Mouse (Mus musculus) heart, embryonic 14.5 days (tissue): ENCODE data around the gene Fkbp6. TPM values are rescaled to one million over a fixed set of nuclear protein-coding genes. Genes with fewer than 3 reads are reported as not detected.

Source experiments
- ATAC-seq: fragments of 200-750 bp; cut with Nextera tagmentation; 2 replicates; pipeline ENCODE4 v1.8.0; 2017; ENCODE audit warnings: low read depth, moderate TSS enrichment; ENCODE audit not compliant: insufficient number of reproducible peaks, insufficient read depth, low FRiP score
- H3K27ac ChIP-seq, 2 experiments: fragments of 200-500 bp in 1 of 2; fragments of 300-500 bp in 1 of 2; sonication (generic) in 1 of 2; replicated peaks in 1 of 2; 2 replicates each; pipeline ENCODE4 v1.5.1; 2012 to 2014; ENCODE audit warnings: low read depth in 2 of 2, low read length in 2 of 2, control low read depth in 1 of 2, mild to moderate bottlenecking in 1 of 2, mixed read lengths in 1 of 2; ENCODE audit not compliant: control insufficient read depth in 1 of 2, insufficient read depth in 1 of 2
- H3K27me3 ChIP-seq: fragments of 300-500 bp; sonication (generic); 2 replicates; pipeline ENCODE4 v1.6.1; 2014; ENCODE audit warnings: mild to moderate bottlenecking, low read length, control low read depth; ENCODE audit not compliant: control insufficient read depth, insufficient read depth
- H3K36me3 ChIP-seq: fragments of 300-500 bp; sonication (generic); 2 replicates; pipeline ENCODE4 v1.6.1; 2014; ENCODE audit warnings: mild to moderate bottlenecking, control low read depth, low read length, mixed read lengths; ENCODE audit not compliant: control insufficient read depth, insufficient read depth
- H3K4me1 ChIP-seq, 2 experiments: fragments of 200-500 bp in 1 of 2; fragments of 300-500 bp in 1 of 2; sonication (generic) in 1 of 2; 2 replicates each; pipeline ENCODE4 v1.6.1; 2012 to 2014; ENCODE audit warnings: low read length in 2 of 2, control low read depth in 1 of 2, mixed read lengths in 1 of 2; ENCODE audit not compliant: control insufficient read depth in 2 of 2, insufficient read depth in 2 of 2
- H3K4me2 ChIP-seq: fragments of 300-500 bp; sonication (generic); 2 replicates; pipeline ENCODE4 v1.6.1; 2014; ENCODE audit warnings: mild to moderate bottlenecking, low read length
- H3K4me3 ChIP-seq, 2 experiments: fragments of 200-500 bp in 1 of 2; fragments of 300-500 bp in 1 of 2; sonication (generic) in 1 of 2; 2 replicates each; pipeline ENCODE4 v1.5.1; 2012 to 2014; ENCODE audit warnings: low read length in 2 of 2, mild to moderate bottlenecking in 2 of 2, control low read depth in 1 of 2, low read depth in 1 of 2, moderate library complexity in 1 of 2; ENCODE audit not compliant: control insufficient read depth in 1 of 2, insufficient read depth in 1 of 2
- H3K9ac ChIP-seq: fragments of 300-500 bp; sonication (generic); 2 replicates; pipeline ENCODE4 v1.6.1; 2014; ENCODE audit warnings: mild to moderate bottlenecking, low read length
- H3K9me3 ChIP-seq: fragments of 300-500 bp; sonication (generic); 2 replicates; pipeline ENCODE4 v1.6.1; 2016; ENCODE audit warnings: low read length, control low read depth; ENCODE audit not compliant: control insufficient read depth
- WGBS: fragments of 180-500 bp; shearing (Covaris S2); extraction: QIAGEN DNeasy Blood & Tissue Kit; methylation state at CpG from one replicate; pipeline ENCODE4 v1.1.7; 2014; 5-methylcytosine and 5-hydroxymethylcytosine counted together
- polyA plus RNA-seq: library from polyadenylated mRNA; unstranded; fragments of >200 nt; fragmentation: Nextera tagmentation; extraction: Ambion mirVana; gene quantifications from 2 replicates; pipeline ENCODE4 v1.2.1, GENCODE M21; 2014

Gene Fkbp6
- polyA plus RNA-seq, 1 experiment from 2014 or later = not detected

DNA sequence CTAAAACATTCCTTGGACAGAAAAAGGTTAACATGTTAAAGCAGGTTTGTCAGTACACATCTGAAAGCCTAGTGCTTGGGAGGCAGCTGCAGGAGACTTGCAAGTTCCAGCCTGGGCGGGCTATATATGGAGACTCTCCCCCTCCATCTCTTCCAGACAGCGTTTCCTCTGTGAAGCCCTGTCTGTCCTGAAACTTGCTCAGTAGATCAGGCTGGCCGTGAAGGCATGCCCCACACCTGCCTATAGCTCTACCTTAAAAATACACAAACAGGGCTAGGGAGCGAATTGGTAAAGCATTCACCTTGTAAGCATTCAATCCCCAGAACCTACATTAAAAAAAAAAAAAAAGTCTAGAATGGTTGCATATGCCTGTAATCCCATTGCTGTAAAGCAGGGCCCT, 20.4 kb downstream of the Fkbp6 start:
- 54% methylated on average over 4 of the region's 4 CpGs for WGBS
- Histone ChIP-seq H3K9me3 (no peaks in the 10 kb centered on the region), H3K4me2 (no peak overlapping the region), H3K27me3 (no peaks in the 10 kb centered on the region), H3K4me1 (peaks cover 0 to 5% of the 10 kb centered on the region in 2 experiments; a peak in 1 of 4 replicates), H3K27ac (no peak overlapping the region), H3K9ac (no peak overlapping the region), H3K4me3 (no peak overlapping the region), H3K36me3 (no peaks in the 10 kb centered on the region)
- no peak for ATAC-seq

DNA sequence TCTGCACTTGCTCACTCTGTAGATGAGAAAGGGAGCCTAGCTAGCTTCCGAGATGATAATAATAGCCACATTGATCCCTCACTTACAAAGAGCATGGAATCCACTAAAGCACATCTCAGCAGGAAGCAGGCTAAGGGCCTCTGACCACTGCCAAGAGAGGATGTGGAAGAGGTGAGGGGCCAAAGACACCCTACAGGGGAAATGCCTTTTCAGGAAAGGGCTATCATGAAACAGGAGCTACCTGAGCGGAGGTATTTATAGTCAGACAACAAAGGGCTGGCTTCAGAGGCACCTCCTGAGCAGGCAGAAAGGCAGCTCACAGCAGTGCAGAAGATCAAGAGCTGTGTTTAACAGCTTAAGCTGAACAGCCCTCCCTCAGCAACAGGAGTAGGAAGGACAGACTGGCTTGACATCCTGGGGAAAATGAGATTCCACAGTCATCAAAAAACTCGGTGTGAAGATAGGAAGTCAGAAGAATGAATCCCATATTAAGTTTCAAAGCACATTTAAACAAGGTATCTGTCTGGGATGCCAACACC, 23.7 kb downstream of the Fkbp6 start:
- Histone ChIP-seq H3K9me3 (no peaks in the 10 kb centered on the region), H3K36me3 (no peaks in the 10 kb centered on the region), H3K27me3 (no peaks in the 10 kb centered on the region), H3K9ac (no peak overlapping the region), H3K4me3 (no peak overlapping the region), H3K4me1 (peaks cover 0 to 5% of the 10 kb centered on the region in 2 experiments; a peak in 1 of 4 replicates), H3K27ac (no peak overlapping the region), H3K4me2 (no peak overlapping the region)
- WGBS = 11% methylated on average over 3 of the region's 3 CpGs
- no peak for ATAC-seq

DNA sequence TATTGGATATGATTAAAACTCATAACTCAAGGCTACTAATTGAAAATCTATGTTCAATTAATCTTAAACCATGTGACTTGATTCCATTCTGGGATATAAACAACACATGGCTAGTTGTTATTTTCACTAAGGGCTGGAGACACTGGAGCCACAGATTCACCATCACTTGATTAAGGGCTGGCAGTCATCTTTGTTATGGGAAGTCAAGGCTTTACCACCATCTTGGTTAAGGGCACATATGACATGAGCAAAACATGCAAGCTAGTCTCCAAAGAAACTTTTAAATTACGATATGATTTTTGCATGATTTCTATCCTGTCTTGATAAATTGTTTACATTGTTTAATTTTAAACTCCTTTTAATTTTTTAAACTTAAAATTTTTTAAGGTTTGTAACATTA, 27.6 kb downstream of the Fkbp6 start:
- Histone ChIP-seq H3K27me3 (no peaks in the 10 kb centered on the region), H3K9me3 (no peaks in the 10 kb centered on the region), H3K4me1 (peaks cover 0 to 5% of the 10 kb centered on the region in 2 experiments; a peak in 1 of 4 replicates), H3K27ac (no peak overlapping the region), H3K36me3 (no peaks in the 10 kb centered on the region), H3K9ac (no peak overlapping the region), H3K4me2 (no peak overlapping the region), H3K4me3 (no peak overlapping the region)
- WGBS = 62% methylated on average over 1 of the region's 1 CpGs
- no peak for ATAC-seq

DNA sequence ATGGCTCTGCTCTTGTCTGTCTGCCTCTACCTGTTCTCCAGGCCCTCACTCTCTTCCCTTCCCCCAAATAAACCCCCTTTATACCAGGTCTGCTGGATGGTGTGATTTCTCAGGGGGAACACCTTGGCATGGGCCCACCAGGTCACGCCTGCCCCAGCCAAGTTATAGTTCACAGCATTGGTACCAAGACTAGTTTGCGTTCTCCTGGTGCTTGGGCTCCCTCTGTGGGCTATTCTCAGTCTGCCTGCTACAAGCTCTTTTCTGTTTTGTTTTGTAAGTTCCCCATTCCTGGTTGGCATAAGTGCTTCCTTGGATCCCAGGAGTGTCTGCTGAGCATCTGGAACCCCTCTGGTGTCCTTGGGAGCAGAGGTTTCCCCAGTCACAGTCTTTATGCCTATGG, 30.0 kb downstream of the Fkbp6 start:
- Histone ChIP-seq H3K4me1 (no peaks in the 10 kb centered on the region), H3K4me3 (no peak overlapping the region), H3K9me3 (no peaks in the 10 kb centered on the region), H3K9ac (no peak overlapping the region), H3K27ac (no peak overlapping the region), H3K4me2 (no peak overlapping the region), H3K27me3 (no peaks in the 10 kb centered on the region), H3K36me3 (no peaks in the 10 kb centered on the region)
- ATAC-seq = no peak
- WGBS = 45% methylated on average over 2 of the region's 2 CpGs

DNA sequence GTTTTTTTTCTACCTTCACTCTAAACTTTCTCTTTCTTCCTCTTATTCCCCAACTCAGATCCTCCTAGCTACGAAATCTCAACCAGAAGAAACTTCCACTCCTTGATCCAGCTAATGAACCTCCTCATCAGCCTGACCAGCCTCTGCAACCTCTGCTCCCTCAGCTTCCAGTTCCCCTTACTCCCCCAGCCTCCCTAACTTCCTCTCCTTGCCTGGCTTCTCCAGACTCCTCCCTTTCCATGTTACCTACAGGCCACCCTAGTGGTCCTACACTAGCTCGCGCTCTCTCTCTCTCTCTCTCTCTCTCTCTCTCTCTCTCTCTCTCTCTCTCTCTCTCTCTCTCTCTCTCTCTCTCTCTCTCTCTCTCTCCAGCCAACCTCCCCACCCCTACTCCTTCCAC, 33.7 kb downstream of the Fkbp6 start:
- WGBS = 80% methylated on average over 3 of the region's 3 CpGs
- Histone ChIP-seq H3K9ac (no peak overlapping the region), H3K27me3 (no peaks in the 10 kb centered on the region), H3K36me3 (no peaks in the 10 kb centered on the region), H3K27ac (no peak overlapping the region), H3K9me3 (no peaks in the 10 kb centered on the region), H3K4me2 (no peak overlapping the region), H3K4me3 (no peak overlapping the region), H3K4me1 (no peaks in the 10 kb centered on the region)
- no peak for ATAC-seq

DNA sequence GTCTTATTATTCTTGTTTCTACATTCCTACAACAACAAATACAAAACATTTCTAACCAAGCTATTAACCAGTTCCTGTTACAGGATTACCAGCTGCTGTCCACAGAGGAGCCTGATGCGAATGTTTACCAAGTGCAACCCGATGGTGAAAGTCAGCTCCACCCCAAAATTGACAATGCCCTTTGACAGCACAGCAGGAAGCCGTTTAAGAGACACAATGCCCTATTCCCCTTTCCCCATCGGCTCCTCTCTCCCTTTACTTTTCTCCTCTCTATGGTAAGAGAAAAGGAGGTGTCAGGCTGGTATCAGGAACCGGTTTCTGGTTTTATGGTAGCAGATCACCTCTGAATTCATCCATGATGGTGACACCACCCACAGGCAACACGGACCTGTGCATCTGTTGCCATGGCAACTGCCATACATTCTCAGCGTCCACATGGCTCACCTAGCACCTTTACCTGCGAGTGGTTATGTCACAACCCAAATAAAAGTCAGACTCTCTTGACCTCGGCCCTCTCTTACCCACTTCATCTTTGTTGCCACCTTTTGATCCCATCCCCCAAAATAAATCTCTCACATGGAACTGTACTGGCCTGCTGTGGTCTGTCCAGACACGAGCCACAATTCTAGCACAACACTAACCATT, 43.4 kb downstream of the Fkbp6 start:
- 47% methylated on average over 10 of the region's 10 CpGs for WGBS
- H3K27me3 ChIP-seq = peaks cover 3% of the 10 kb centered on the region
- no peak for ATAC-seq

DNA sequence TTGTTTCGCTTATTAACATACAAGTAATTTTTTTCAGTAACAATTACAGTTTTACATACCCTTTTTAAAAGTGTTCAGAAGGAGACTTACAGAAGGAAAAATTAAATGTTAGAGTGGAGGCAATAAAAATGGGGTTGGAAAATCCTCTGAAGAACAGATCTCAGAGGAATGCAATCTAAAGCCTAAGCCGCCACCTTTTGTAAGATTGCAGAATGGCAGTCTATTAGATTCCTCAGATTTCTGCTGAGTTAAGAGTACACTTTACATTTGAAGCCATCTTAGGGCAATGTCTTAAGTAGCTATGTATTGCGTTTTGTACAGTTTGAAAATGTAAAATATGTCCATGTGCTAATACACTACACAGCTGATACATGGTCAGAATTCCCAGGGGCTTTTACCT, 47.4 kb downstream of the Fkbp6 start:
- H3K9me3 ChIP-seq = no peaks in the 10 kb centered on the region
- 78% methylated on average over 3 of the region's 3 CpGs for WGBS

More for the DNA sequence above, 43.4 kb downstream of the Fkbp6 start:
- no peaks in the 10 kb centered on the region for H3K36me3 ChIP-seq
- H3K9me3 ChIP-seq = no peaks in the 10 kb centered on the region
- no peak overlapping the region for H3K9ac ChIP-seq
- H3K27ac ChIP-seq = no peak overlapping the region
- no peak overlapping the region for H3K4me3 ChIP-seq
- no peak overlapping the region for H3K4me2 ChIP-seq
- H3K4me1 ChIP-seq = no peaks in the 10 kb centered on the region

DNA sequence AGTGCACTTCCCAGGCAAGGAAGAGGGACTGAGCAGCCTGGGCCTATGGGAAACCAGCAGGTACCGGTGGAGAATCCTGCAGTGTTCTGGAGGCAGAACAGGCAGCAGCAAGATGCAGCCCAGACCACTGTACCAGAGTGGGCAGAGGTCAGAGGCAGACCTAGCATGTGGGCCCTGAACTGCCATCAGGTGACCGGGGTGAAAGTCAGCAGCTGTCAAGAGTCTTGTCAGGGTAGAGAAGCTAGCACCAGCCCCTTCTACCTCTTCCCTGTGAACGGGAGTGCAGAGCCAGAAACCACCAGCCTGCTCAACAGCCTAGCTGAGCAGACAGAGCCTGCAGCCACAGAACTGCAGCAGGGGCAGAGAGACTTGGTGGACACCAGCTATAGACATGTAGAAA, 47.9 kb downstream of the Fkbp6 start:
- Histone ChIP-seq H3K4me2 (no peak overlapping the region), H3K4me3 (no peak overlapping the region), H3K27ac (no peak overlapping the region), H3K4me1 (no peaks in the 10 kb centered on the region), H3K9ac (no peak overlapping the region), H3K36me3 (no peaks in the 10 kb centered on the region), H3K27me3 (no peaks in the 10 kb centered on the region), H3K9me3 (no peaks in the 10 kb centered on the region)
- WGBS = 35% methylated on average over 3 of the region's 3 CpGs
- ATAC-seq = no peak

More for the DNA sequence above, 47.4 kb downstream of the Fkbp6 start:
- Histone ChIP-seq H3K4me2 (no peak overlapping the region), H3K27me3 (no peaks in the 10 kb centered on the region), H3K4me1 (no peaks in the 10 kb centered on the region), H3K9ac (no peak overlapping the region), H3K4me3 (no peak overlapping the region), H3K27ac (no peak overlapping the region), H3K36me3 (no peaks in the 10 kb centered on the region)
- ATAC-seq = no peak
